Mouse (Mus musculus): ENCODE data around the gene Mmd.

Mmd gene

GRCm38 (mm10) chr11:90249025-90249650 lies at the start of gene Mmd:
Gene Mmd (plus strand): TSS chr11:90249456.
- peak; percentile 89 for DNase-seq (ENCODE audit: extremely low spot score, low read depth, low spot score)

DNA sequence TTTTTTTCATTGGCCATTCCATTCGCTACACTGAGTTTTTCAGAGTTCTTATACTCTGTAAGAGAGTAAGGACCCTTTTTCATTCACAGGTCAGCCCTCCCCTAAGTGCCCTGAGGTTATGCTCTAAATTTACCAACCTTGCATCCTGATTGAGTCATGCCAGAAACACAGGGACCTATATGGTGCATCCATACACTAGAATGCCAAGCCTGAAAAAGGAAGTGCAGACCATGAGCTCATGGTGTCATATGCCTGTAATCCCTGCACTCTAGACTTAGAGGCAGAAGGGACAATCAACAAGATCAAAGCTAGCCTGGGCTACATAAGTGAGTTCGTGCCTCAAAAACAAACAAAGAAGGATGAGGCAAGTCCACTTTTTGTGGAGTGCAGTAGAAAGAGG lies 48.4 kb upstream of the Mmd start:
- DNase-seq (ENCODE audit: extremely low spot score, low read depth, low spot score), result no peak

DNA sequence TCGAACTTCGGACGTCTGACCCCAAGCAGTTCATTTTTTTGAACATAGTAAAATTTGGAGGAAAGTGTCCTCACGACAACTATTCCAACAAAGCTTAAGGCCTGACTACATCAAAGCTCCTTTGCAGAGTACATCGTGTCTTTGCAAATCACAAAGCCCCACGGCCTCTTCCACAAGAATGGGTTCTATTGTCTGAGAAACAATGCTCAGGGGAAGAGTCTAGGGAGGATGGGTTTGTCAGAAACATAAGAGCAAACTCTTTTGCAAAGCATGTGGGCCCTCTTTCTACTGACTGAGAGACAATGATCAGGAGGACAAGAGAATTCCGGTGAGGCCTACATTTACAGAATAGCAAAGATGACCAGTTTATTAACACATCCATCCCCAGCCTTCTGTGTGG lies 35.0 kb upstream of the Mmd start:
- no peak for DNase-seq (ENCODE audit: extremely low spot score, low read depth, low spot score)

DNA sequence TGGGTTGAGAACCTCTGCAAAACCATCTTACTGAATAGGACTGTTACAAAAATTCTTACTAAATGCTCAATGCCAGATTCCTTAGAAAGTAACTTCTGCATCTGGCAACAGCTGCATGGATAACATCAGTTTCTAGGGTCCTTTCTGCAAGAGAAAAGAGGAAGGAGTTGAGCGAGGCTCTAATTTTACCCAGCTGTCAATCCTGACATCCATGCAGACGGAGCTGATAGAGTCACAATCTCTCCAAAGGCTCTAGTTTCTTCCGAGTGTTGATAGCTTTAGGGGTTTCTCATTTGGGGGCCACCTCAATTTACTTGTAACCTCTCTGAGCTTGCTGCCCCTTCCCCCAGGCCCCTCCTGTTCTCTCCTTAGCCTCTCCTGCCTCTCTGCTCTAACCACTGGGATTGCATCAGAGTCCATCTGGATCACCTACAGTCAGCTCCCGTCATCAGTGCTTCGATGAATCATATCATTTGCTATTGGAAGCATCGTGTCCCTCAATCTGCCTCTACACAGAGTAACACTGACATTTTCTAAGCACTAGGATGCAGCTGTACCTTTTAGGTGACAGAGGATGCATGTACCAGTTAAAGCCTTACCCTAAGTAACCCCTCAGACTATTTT lies 29.1 kb upstream of the Mmd start:
- DNase-seq (ENCODE audit: extremely low spot score, low read depth, low spot score), result no peak

DNA sequence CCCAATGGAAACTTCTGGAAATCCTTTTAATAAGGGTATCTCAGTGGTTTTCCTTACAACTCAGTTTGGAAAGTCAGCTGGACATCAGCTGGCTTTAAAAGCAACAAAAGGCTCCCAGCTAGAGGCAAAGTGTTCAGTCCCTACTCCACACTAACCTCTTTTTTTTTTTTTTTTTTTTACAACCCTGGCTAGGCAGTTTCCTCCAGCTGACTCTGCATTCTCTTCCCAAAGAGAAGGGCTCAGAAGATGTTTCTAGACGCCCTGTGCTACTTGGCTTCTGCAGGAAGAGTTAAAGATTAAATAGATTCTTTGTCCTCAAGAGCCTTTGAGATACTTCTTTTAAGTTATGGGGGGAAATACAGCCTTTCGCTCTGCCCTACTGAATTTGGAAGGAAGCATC lies 28.5 kb upstream of the Mmd start:
- DNase-seq (ENCODE audit: extremely low spot score, low read depth, low spot score), result no peak

DNA sequence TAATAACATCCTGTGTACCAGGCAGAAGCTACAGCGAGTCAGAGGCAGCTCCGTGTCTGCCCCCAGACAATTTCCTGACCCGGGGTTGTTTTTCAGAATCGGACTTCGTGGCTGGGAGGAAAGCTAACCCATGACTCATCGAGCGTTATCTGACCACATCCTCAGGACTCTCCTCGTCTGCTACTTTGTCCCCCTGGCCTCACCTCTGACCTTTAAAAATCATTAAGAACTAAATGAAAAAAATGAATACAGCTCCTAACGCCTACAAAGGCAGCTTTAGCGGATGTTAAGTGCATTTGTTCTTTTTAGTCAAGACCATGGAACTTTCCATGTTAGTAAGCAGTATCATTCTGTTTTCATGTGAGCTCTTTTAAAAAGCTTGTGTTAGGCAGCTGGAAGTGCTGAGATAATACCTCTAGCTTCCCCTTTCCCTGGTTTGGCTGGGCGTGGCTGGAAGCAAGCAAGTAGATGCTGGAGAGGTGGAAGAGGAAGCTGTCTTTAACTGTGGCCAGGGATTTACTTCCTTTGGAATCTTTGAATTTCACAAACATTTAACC lies 24.3 kb upstream of the Mmd start:
- no peak for DNase-seq (ENCODE audit: extremely low spot score, low read depth, low spot score)

DNA sequence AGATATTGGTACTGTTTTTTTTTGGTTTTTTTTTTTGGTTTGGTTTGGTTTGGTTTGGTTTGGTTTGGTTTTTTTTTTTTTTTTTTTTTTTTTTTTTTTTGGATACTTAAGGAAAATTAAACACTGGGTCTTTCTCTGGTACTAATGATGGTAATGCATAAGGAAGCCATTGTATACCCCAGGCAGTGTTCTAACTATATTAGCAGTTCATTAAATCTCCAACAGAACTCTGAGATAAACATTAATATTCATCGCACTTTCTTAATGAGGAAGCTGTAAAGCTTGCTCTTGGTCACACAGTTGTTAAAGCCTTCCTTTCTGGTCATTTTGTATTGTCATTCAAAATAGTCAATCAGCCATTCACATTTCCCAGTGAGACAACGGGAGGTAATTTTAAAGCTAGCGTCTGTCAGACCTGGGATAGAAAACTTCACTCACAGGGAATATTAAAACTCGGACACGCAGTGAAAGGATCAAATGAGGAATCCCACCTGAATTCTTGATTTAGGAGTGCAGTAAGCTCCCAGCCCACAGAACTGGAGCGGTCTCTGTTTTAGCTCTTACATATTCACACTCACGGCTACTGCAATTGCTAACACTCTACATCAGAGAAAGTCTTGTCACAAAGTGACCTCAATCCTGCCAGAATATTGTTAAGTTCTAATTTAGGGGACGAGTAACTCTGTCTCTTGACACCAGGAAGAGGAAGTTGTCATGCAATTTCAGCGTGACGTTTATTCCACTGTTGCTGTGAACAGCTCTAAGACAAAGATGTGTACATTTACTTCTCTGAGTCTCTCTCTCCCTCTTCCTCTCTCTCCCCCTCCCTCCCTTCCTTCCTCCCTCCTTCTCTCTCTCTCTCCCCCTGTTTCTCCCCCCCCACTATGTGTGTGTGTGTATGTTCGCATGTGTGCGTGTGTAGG lies 22.0 kb upstream of the Mmd start:
- no peak for DNase-seq (ENCODE audit: extremely low spot score, low read depth, low spot score)

- no peak for DNase-seq (ENCODE audit: extremely low spot score, low read depth, low spot score)
Measured at GRCm38 (mm10) chr11:90228251-90228949, 20.9 kb upstream of the Mmd start.

GRCm38 (mm10) chr11:90229800-90230199 lies 19.5 kb upstream of the Mmd start:
- DNase-seq (ENCODE audit: extremely low spot score, low read depth, low spot score), result no peak

DNA sequence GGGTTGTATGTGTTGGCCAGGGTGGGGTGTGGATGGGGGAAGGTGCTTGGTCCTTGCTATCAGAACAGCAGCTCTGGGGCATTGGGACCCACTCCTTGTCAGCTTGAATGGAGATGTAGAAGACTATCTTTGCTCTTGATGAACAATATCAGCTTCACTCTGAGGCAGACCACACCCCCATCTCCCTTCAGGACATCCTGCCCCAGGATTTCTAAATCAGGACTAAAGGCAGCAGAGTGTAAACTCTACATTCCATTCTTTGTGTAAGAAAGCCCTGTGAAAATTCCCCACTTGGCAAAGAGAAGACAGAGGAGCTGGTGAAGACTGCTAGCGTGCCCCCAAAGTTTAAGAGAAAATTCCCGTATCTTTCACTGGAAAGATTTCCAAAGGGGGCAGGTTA lies 18.6 kb upstream of the Mmd start:
- DNase-seq (ENCODE audit: extremely low spot score, low read depth, low spot score), result no peak

DNA sequence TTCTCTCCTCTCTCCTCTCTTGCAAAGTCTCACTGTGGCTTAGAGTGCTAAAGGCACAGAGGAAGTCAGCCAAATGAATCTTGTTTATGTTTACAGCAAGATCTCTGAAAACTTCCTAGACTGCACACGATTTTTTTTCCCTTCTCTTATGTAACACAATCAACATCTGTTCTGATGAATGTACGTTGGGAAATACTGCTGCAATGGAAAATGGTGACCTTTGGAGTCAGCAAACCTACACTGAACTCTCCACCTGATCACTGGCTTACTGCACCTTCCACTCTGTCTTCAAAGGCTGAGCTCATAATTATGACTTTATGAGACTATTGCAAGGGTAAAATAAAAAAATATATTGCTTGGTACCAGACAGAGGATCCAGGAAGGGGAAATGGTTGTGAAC lies 17.6 kb upstream of the Mmd start:
- DNase-seq (ENCODE audit: extremely low spot score, low read depth, low spot score), result no peak

DNA sequence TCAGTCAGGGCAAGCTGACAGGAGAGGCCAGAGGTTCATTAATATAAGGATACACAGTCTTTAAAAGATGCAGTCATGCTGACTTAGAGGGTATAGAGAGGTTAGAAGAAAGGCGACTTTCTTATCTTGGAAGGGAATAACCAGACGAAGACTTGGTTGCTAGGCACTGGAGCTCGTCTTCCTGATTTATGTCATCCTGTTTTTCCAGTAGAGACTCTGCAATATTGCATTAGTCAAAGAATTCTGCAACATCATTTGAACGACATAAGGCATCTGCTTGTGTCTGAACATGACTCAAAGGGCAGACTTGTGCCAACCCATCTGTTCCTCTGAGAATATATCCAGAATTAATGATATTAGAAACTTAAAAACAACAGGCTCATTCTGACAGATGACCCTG lies 16.6 kb upstream of the Mmd start:
- DNase-seq (ENCODE audit: extremely low spot score, low read depth, low spot score), result no peak

GRCm38 (mm10) chr11:90235221-90235620 lies 14.0 kb upstream of the Mmd start:
- no peak for DNase-seq (ENCODE audit: extremely low spot score, low read depth, low spot score)

- no peak for DNase-seq (ENCODE audit: extremely low spot score, low read depth, low spot score)
Measured at GRCm38 (mm10) chr11:90237616-90238015, 11.6 kb upstream of the Mmd start.

- DNase-seq (ENCODE audit: extremely low spot score, low read depth, low spot score), result no peak
Measured at GRCm38 (mm10) chr11:90238657-90239056, 10.6 kb upstream of the Mmd start.

- DNase-seq (ENCODE audit: extremely low spot score, low read depth, low spot score), result no peak
Measured at GRCm38 (mm10) chr11:90240652-90241330, 8.5 kb upstream of the Mmd start.

DNA sequence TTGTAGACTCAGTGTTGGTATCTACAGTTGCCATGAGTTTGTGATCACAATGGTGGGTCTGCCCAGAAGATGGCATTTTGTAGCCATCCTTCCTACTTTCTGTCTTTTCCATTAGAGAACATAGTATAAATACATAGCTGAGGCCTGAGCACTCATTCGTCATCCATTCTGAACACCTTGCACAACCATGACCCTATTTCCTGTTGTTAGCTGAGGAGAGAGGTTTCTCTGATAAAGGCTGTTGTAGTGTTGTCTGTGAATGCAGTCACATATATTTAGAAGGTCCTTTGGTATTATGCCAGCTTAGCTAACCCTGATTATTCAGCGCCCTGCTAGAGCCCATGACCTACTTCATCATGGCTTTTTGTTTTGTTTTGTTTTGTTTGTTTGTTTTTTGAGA lies 7.4 kb upstream of the Mmd start:
- DNase-seq (ENCODE audit: extremely low spot score, low read depth, low spot score), result no peak

DNA sequence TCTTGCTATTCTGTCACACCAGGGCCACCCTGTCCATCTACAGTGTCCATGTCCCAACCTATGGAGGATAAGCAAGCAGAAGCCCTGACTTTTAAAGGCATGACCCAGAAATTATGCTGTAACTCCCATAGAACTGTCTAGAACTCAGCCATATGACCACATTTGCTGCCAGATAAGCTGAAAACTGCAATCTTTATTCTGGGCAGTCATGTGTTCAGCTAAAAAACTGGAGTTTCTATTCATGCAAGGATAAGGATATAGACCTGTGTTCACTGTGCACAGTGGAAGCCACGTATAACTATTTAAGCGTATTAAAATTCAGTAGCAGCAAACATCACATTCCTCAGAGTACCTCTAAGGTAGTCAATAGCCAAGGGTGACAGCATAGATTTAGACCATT lies 6.0 kb upstream of the Mmd start:
- no peak for DNase-seq (ENCODE audit: extremely low spot score, low read depth, low spot score)

- DNase-seq (ENCODE audit: extremely low spot score, low read depth, low spot score), result no peak
Measured at GRCm38 (mm10) chr11:90245630-90246029, 3.6 kb upstream of the Mmd start.

DNA sequence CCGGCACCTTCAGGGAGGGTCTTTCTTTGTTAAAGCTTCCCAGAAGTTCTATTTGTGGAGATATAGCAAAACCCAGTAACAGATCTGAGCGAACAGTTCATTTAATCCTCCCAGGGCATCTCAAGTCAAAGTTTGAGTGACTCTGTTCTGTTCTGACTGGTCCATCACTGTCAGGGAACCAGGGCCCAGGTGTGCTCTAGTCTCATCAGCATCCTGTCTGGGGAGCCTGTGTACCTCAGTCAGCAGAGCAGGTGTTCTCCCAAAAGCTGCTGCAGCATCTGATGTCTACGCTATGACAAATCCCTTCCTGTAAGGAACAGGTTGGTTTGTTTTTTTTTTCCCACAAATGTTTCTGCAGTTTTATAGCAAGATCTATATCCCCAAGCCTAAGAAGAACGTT lies 2.6 kb upstream of the Mmd start:
- DNase-seq (ENCODE audit: extremely low spot score, low read depth, low spot score), result no peak

DNA sequence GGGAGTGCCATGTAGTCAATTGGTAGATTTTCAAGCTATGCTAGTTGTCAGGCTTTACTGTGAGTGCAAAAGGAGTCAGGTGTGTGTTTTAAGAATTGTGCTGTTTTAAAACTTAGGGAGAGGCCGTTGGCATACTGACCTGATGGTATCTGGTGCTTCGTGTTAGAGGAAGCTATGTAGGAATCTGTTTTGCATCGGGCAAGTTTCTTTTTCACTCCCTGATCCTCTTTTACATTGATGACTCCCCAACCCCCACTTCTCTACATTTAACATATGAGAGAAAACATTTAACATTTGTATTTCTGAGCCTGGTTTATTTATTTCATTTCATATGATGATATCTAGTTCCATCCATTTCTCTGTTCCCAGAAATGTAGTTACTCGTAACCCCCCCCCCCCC lies 1.5 kb upstream of the Mmd start:
- DNase-seq (ENCODE audit: extremely low spot score, low read depth, low spot score), result no peak
